Mouse (Mus musculus): ENCODE measurements around the gene Igfbp7. TPM values are rescaled to one million over a fixed set of nuclear protein-coding genes. Genes with fewer than 3 reads are reported as not detected.

Igfbp7 gene
- polyA plus RNA-seq (2014; fragmentation: Nextera tagmentation; extraction: Ambion mirVana), result 19.4 and 22.6 TPM in 2 replicates

- peak within 1 kb of the TSS; percentile 52 for H3K4me3 ChIP-seq (ENCODE audit: low read depth, low read length)
- ATAC-seq (ENCODE audit: insufficient read depth, low FRiP score, low TSS enrichment), result peak; percentile 95
- no peaks in the 10 kb centered on the region for H3K4me1 ChIP-seq (ENCODE audit: control insufficient read depth, insufficient read depth, low read length)
- peaks cover 8% of the 10 kb centered on the region for H3K27me3 ChIP-seq (ENCODE audit: control insufficient read depth, insufficient read depth, low read length)
- H3K36me3 ChIP-seq (ENCODE audit: control insufficient read depth, insufficient read depth, low read length), result no peaks in the 10 kb centered on the region
- 8% methylated on average over 61 of the region's 101 CpGs for WGBS
- no peaks in the 10 kb centered on the region for H3K9me3 ChIP-seq (ENCODE audit: control insufficient read depth, low read length)
- H3K9ac ChIP-seq (ENCODE audit: low read length), result peak within 1 kb of the TSS; percentile 44
- DNase-seq (ENCODE audit: low spot score), result peak; percentile 85
- no peak within 1 kb of the TSS for H3K27ac ChIP-seq (ENCODE audit: low read depth, low read length)
- H3K4me2 ChIP-seq (ENCODE audit: low read depth), result peak within 1 kb of the TSS; percentile 93
Observed at GRCm38 (mm10) chr5:77407341-77408298, at the start of gene Igfbp7. Gene Igfbp7 (minus strand): TSS chr5:77408041.

GRCm38 (mm10) chr5:77452103-77452502 is 44.3 kb upstream of the Igfbp7 start:
- no peak overlapping the region for H3K4me2 ChIP-seq (ENCODE audit: low read depth)
- no peaks in the 10 kb centered on the region for H3K36me3 ChIP-seq (ENCODE audit: control insufficient read depth, insufficient read depth, low read length)
- no peaks in the 10 kb centered on the region for H3K4me1 ChIP-seq (ENCODE audit: control insufficient read depth, insufficient read depth, low read length)
- no peak for ATAC-seq (ENCODE audit: insufficient read depth, low FRiP score, low TSS enrichment)
- WGBS, result 74% methylated on average over 6 of the region's 6 CpGs
- no peaks in the 10 kb centered on the region for H3K9me3 ChIP-seq (ENCODE audit: control insufficient read depth, low read length)
- H3K27ac ChIP-seq (ENCODE audit: low read depth, low read length), result no peak overlapping the region
- no peak overlapping the region for H3K9ac ChIP-seq (ENCODE audit: low read length)
- no peak for DNase-seq (ENCODE audit: low spot score)
- H3K4me3 ChIP-seq (ENCODE audit: low read depth, low read length), result no peak overlapping the region
- no peaks in the 10 kb centered on the region for H3K27me3 ChIP-seq (ENCODE audit: control insufficient read depth, insufficient read depth, low read length)

- Histone ChIP-seq H3K36me3 (ENCODE audit: control insufficient read depth, insufficient read depth, low read length) (no peaks in the 10 kb centered on the region), H3K9me3 (ENCODE audit: control insufficient read depth, low read length) (no peaks in the 10 kb centered on the region), H3K9ac (ENCODE audit: low read length) (no peak overlapping the region), H3K4me2 (ENCODE audit: low read depth) (no peak overlapping the region), H3K27me3 (ENCODE audit: control insufficient read depth, insufficient read depth, low read length) (no peaks in the 10 kb centered on the region), H3K4me1 (ENCODE audit: control insufficient read depth, insufficient read depth, low read length) (no peaks in the 10 kb centered on the region), H3K27ac (ENCODE audit: low read depth, low read length) (no peak overlapping the region), H3K4me3 (ENCODE audit: low read depth, low read length) (no peak overlapping the region)
- DNase-seq (ENCODE audit: low spot score), result no peak
- no peak for ATAC-seq (ENCODE audit: insufficient read depth, low FRiP score, low TSS enrichment)
- 92% methylated on average over 7 of the region's 7 CpGs for WGBS
Observed at GRCm38 (mm10) chr5:77449531-77449930, 41.7 kb upstream of the Igfbp7 start.

- H3K4me1 ChIP-seq (ENCODE audit: control insufficient read depth, insufficient read depth, low read length), result no peaks in the 10 kb centered on the region
- WGBS, result 96% methylated on average over 4 of the region's 4 CpGs
Observed at GRCm38 (mm10) chr5:77445431-77445830, 37.6 kb upstream of the Igfbp7 start.

GRCm38 (mm10) chr5:77443889-77444573 is 36.2 kb upstream of the Igfbp7 start:
- ATAC-seq (ENCODE audit: insufficient read depth, low FRiP score, low TSS enrichment), result no peak
- no peak for DNase-seq (ENCODE audit: low spot score)
- H3K4me1 ChIP-seq (ENCODE audit: control insufficient read depth, insufficient read depth, low read length), result no peaks in the 10 kb centered on the region

More at GRCm38 (mm10) chr5:77445431-77445830, 37.6 kb upstream of the Igfbp7 start:
- Histone ChIP-seq H3K4me2 (ENCODE audit: low read depth) (no peak overlapping the region), H3K9ac (ENCODE audit: low read length) (no peak overlapping the region), H3K4me3 (ENCODE audit: low read depth, low read length) (no peak overlapping the region), H3K27me3 (ENCODE audit: control insufficient read depth, insufficient read depth, low read length) (no peaks in the 10 kb centered on the region), H3K9me3 (ENCODE audit: control insufficient read depth, low read length) (no peaks in the 10 kb centered on the region), H3K36me3 (ENCODE audit: control insufficient read depth, insufficient read depth, low read length) (no peaks in the 10 kb centered on the region), H3K27ac (ENCODE audit: low read depth, low read length) (no peak overlapping the region)
- ATAC-seq (ENCODE audit: insufficient read depth, low FRiP score, low TSS enrichment) (no peak), DNase-seq (ENCODE audit: low spot score) (no peak)

GRCm38 (mm10) chr5:77442856-77443623 is 35.2 kb upstream of the Igfbp7 start:
- no peak overlapping the region for H3K9ac ChIP-seq (ENCODE audit: low read length)
- no peaks in the 10 kb centered on the region for H3K36me3 ChIP-seq (ENCODE audit: control insufficient read depth, insufficient read depth, low read length)
- no peak overlapping the region for H3K27ac ChIP-seq (ENCODE audit: low read depth, low read length)
- H3K4me1 ChIP-seq (ENCODE audit: control insufficient read depth, insufficient read depth, low read length), result no peaks in the 10 kb centered on the region
- no peak overlapping the region for H3K4me2 ChIP-seq (ENCODE audit: low read depth)
- ATAC-seq (ENCODE audit: insufficient read depth, low FRiP score, low TSS enrichment) (no peak), DNase-seq (ENCODE audit: low spot score) (no peak)
- WGBS, result 68% methylated on average over 15 of the region's 15 CpGs
- no peaks in the 10 kb centered on the region for H3K27me3 ChIP-seq (ENCODE audit: control insufficient read depth, insufficient read depth, low read length)
- no peak overlapping the region for H3K4me3 ChIP-seq (ENCODE audit: low read depth, low read length)
- no peaks in the 10 kb centered on the region for H3K9me3 ChIP-seq (ENCODE audit: control insufficient read depth, low read length)

More at GRCm38 (mm10) chr5:77443889-77444573, 36.2 kb upstream of the Igfbp7 start:
- no peaks in the 10 kb centered on the region for H3K36me3 ChIP-seq (ENCODE audit: control insufficient read depth, insufficient read depth, low read length)
- no peaks in the 10 kb centered on the region for H3K9me3 ChIP-seq (ENCODE audit: control insufficient read depth, low read length)
- WGBS, result 88% methylated on average over 8 of the region's 8 CpGs
- no peak overlapping the region for H3K4me2 ChIP-seq (ENCODE audit: low read depth)
- no peak overlapping the region for H3K4me3 ChIP-seq (ENCODE audit: low read depth, low read length)
- no peak overlapping the region for H3K27ac ChIP-seq (ENCODE audit: low read depth, low read length)
- no peak overlapping the region for H3K9ac ChIP-seq (ENCODE audit: low read length)
- H3K27me3 ChIP-seq (ENCODE audit: control insufficient read depth, insufficient read depth, low read length), result no peaks in the 10 kb centered on the region

GRCm38 (mm10) chr5:77436308-77436707 is 28.5 kb upstream of the Igfbp7 start:
- Histone ChIP-seq H3K9ac (ENCODE audit: low read length) (no peak overlapping the region), H3K36me3 (ENCODE audit: control insufficient read depth, insufficient read depth, low read length) (no peaks in the 10 kb centered on the region), H3K4me2 (ENCODE audit: low read depth) (no peak overlapping the region), H3K27ac (ENCODE audit: low read depth, low read length) (no peak overlapping the region), H3K9me3 (ENCODE audit: control insufficient read depth, low read length) (no peaks in the 10 kb centered on the region), H3K4me1 (ENCODE audit: control insufficient read depth, insufficient read depth, low read length) (no peaks in the 10 kb centered on the region), H3K27me3 (ENCODE audit: control insufficient read depth, insufficient read depth, low read length) (no peaks in the 10 kb centered on the region), H3K4me3 (ENCODE audit: low read depth, low read length) (no peak overlapping the region)
- ATAC-seq (ENCODE audit: insufficient read depth, low FRiP score, low TSS enrichment), result no peak
- no peak for DNase-seq (ENCODE audit: low spot score)
- WGBS, result 63% methylated on average over 4 of the region's 4 CpGs

GRCm38 (mm10) chr5:77434060-77434459 is 26.2 kb upstream of the Igfbp7 start:
- WGBS, result 85% methylated on average over 11 of the region's 11 CpGs
- H3K36me3 ChIP-seq (ENCODE audit: control insufficient read depth, insufficient read depth, low read length), result no peaks in the 10 kb centered on the region

More at GRCm38 (mm10) chr5:77434060-77434459, 26.2 kb upstream of the Igfbp7 start:
- no peaks in the 10 kb centered on the region for H3K9me3 ChIP-seq (ENCODE audit: control insufficient read depth, low read length)
- H3K4me3 ChIP-seq (ENCODE audit: low read depth, low read length), result no peak overlapping the region
- ATAC-seq (ENCODE audit: insufficient read depth, low FRiP score, low TSS enrichment) (no peak), DNase-seq (ENCODE audit: low spot score) (no peak)
- H3K4me1 ChIP-seq (ENCODE audit: control insufficient read depth, insufficient read depth, low read length), result no peaks in the 10 kb centered on the region
- H3K4me2 ChIP-seq (ENCODE audit: low read depth), result no peak overlapping the region
- H3K27ac ChIP-seq (ENCODE audit: low read depth, low read length), result no peak overlapping the region
- no peak overlapping the region for H3K9ac ChIP-seq (ENCODE audit: low read length)
- no peaks in the 10 kb centered on the region for H3K27me3 ChIP-seq (ENCODE audit: control insufficient read depth, insufficient read depth, low read length)
